Mouse (Mus musculus) bone marrow, adult 2 months (tissue): ENCODE measurements around the gene Arhgap30. TPM values are rescaled to one million over a fixed set of nuclear protein-coding genes. Genes with fewer than 3 reads are reported as not detected.

Source experiments
- H3K27ac ChIP-seq: fragments of 200-500 bp; 2 replicates; pipeline ENCODE4 v1.5.1; 2012; ENCODE audit warnings: low read depth, mild to moderate bottlenecking, control low read depth, inconsistent platforms, low read length; ENCODE audit not compliant: control insufficient read depth, poor library complexity, insufficient read depth
- H3K4me1 ChIP-seq: fragments of 200-500 bp; 2 replicates; pipeline ENCODE4 v1.6.1; 2011; ENCODE audit warnings: low read length; ENCODE audit not compliant: control insufficient read depth, insufficient read depth
- H3K4me3 ChIP-seq: fragments of 200-500 bp; replicated peaks from 2 replicates; pipeline ENCODE3; 2011; ENCODE audit warnings: mild to moderate bottlenecking, low read depth, low read length, control low read depth; ENCODE audit not compliant: control insufficient read depth
- CTCF ChIP-seq: fragments of 200-500 bp; IDR thresholded peaks from 2 replicates; pipeline ENCODE4 v1.5.1; 2011; ENCODE audit warnings: low read length, control low read depth; ENCODE audit not compliant: control insufficient read depth, insufficient read depth
- POLR2A ChIP-seq: fragments of 200-500 bp; IDR thresholded peaks from 2 replicates; pipeline ENCODE4 v1.6.1; 2011; ENCODE audit warnings: low read depth, mild to moderate bottlenecking, control low read depth, low read length, borderline replicate concordance; ENCODE audit not compliant: control insufficient read depth
- WGBS: fragments of 180-500 bp; shearing (Covaris S2); methylation state at CpG from one replicate; pipeline ENCODE4 v1.1.7; 2018; 5-methylcytosine and 5-hydroxymethylcytosine counted together
- polyA plus RNA-seq: library from polyadenylated mRNA; stranded (reverse); fragments of >200 nt; gene quantifications from 2 replicates; pipeline ENCODE4 v1.2.4, GENCODE M21; 2011; ENCODE audit warnings: low replicate concordance; ENCODE audit not compliant: missing spikeins, insufficient read depth, insufficient read length

Gene Arhgap30
- polyA plus RNA-seq, 1 experiment = 72.9 TPM

DNA sequence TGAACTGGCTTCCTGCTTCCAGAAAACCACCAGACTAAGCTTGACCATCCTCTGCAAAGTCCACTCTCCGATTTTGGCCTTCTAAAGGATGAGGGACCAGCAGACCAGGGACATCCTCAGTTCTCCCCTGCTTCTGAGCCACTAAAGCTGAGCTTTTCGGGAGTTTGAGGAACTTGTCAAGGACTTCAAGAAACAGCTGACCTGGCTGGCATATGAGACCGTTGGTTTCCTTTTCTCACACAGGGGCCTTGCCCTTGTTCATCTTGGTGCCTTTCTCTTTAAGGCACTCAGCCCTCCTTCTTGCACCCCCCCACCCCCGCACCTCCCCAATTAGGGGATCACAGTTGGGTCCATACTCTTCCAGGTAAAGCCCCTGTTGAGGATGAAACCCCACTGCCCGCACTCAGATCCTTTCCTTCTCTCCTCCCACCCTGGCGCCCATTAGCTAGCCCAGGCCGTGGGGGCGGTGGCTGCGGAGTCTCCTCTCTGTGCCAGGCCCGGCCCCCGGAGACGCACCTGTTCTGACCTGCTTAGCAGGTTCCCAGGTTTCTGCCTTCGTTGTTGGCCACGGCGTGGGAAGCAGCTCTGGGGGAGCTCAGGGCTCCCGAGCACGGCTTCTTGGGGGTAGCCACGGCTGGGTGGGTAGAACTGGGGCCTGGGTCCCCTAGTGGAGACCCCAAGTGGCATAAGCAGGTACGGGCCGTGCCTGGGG is 18.8 kb upstream of the Arhgap30 start, which contains the start of gene Nectin4:
Gene Nectin4, plus strand, starts transcription at position 255 of the 712 bp plus-strand sequence.
- Histone ChIP-seq H3K27ac (no peak within 1 kb of the TSS; the same call in 1 of the 2 replicates), H3K4me3 (peak within 1 kb of the TSS; percentile 29), H3K4me1 (peaks cover 2% of the 10 kb centered on the region; the same call in 1 of the 2 replicates)
- TF ChIP-seq POLR2A (no peak), CTCF (no peak)
- 17% methylated on average over 20 of the region's 20 CpGs for WGBS

GRCm38 (mm10) chr1:171372880-171373279 is 15.9 kb upstream of the Arhgap30 start:
- TF ChIP-seq CTCF (no peak), POLR2A (no peak)
- WGBS = 74% methylated on average over 3 of the region's 3 CpGs
- H3K4me1 ChIP-seq = peaks cover 3% of the 10 kb centered on the region
- no peak overlapping the region for H3K27ac ChIP-seq
- H3K4me3 ChIP-seq = no peak overlapping the region

GRCm38 (mm10) chr1:171373946-171374345 is 14.8 kb upstream of the Arhgap30 start:
- Histone ChIP-seq H3K4me3 (no peak overlapping the region), H3K27ac (no peak overlapping the region), H3K4me1 (peaks cover 3% of the 10 kb centered on the region)
- TF ChIP-seq CTCF = no peak
- no peak for TF ChIP-seq POLR2A
- WGBS = 14% methylated on average over 4 of the region's 4 CpGs

DNA sequence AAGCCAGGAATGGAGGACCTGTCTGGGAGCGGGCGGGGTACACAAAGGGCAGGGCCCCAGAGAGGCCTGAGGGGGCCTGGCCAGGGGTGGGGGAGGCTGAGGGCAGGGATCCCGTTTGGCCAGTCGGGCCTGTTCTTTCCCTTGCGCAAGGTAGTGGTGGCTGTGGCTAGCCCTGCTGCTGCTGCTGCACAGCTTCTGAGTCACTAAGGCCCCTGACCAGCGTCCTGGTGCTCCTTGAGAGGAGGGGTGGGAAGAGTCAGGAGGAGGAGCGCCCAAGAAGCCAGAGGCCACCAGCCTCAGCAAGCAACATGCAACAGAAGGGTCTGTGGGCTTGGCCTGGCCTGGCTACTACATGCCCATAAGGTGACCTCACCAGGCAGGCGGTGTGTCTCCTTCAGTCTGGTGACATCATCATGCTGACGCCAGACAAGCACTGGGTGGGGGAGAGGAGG is 13.1 kb upstream of the Arhgap30 start:
- peaks cover 3% of the 10 kb centered on the region for H3K4me1 ChIP-seq
- WGBS = 41% methylated on average over 9 of the region's 9 CpGs
- TF ChIP-seq CTCF (no peak), POLR2A (no peak)

DNA sequence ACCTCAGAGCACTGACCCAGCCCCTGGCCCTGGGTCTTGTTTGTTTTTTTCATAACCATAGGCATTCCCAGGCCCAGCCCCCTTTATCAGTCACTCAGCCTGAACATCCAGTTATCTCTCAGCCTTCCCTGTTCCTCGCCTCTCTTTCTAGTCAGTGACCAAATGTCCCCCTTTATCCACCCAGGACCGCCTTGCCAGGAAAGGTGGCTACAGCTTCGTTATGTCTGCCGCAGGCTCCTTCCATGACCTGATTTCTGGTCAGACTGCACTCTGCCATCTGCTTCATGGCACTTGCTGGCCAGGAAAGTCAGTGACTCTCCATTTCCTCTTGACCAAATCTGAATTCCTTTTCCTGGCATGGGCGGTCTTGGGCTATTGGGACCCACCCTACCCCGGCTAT is 10.5 kb upstream of the Arhgap30 start:
- no peak for TF ChIP-seq CTCF
- TF ChIP-seq POLR2A = no peak
- H3K4me1 ChIP-seq = peaks cover 5% of the 10 kb centered on the region
- 79% methylated on average over 6 of the region's 6 CpGs for WGBS
- H3K4me3 ChIP-seq = no peak overlapping the region
- no peak overlapping the region for H3K27ac ChIP-seq

More for the DNA sequence above, 13.1 kb upstream of the Arhgap30 start:
- Histone ChIP-seq H3K27ac (no peak overlapping the region; the same call in 1 of the 2 replicates), H3K4me3 (no peak overlapping the region)

DNA sequence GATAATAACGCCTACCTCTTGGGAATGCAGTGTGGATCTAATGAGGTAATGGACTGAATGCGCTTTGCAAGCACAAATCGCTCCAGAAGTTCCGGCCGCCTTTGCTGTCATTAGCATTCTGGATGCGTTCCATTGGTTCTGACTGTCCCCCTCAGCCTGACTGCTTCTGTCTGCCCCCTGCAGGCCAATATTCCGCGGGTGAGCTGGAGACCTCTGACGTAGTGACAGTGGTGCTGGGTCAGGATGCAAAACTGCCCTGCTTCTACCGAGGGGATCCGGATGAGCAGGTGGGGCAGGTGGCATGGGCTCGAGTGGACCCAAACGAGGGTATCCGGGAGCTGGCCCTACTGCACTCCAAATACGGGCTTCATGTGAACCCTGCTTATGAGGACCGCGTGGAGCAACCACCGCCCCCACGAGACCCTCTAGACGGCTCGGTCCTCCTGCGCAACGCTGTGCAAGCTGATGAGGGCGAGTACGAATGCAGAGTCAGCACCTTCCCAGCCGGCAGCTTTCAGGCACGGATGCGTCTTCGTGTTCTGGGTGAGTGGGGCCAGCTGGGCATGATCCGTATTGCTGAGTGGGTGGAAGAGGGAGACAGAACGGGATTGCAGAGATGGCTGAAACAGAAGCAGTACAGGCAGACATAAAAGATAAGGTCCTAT is 8.7 kb upstream of the Arhgap30 start:
- peaks cover 5% of the 10 kb centered on the region for H3K4me1 ChIP-seq
- H3K27ac ChIP-seq = no peak overlapping the region
- WGBS = 21% methylated on average over 31 of the region's 31 CpGs
- H3K4me3 ChIP-seq = no peak overlapping the region
- no peak for TF ChIP-seq POLR2A
- TF ChIP-seq CTCF = peak; percentile 87

- H3K27ac ChIP-seq = no peak overlapping the region
- TF ChIP-seq CTCF (no peak), POLR2A (no peak)
- 71% methylated on average over 11 of the region's 11 CpGs for WGBS
- peaks cover 2% of the 10 kb centered on the region; the same call in 1 of the 2 replicates for H3K4me1 ChIP-seq
- no peak overlapping the region for H3K4me3 ChIP-seq
Measured at GRCm38 (mm10) chr1:171382096-171382620, 6.6 kb upstream of the Arhgap30 start.

DNA sequence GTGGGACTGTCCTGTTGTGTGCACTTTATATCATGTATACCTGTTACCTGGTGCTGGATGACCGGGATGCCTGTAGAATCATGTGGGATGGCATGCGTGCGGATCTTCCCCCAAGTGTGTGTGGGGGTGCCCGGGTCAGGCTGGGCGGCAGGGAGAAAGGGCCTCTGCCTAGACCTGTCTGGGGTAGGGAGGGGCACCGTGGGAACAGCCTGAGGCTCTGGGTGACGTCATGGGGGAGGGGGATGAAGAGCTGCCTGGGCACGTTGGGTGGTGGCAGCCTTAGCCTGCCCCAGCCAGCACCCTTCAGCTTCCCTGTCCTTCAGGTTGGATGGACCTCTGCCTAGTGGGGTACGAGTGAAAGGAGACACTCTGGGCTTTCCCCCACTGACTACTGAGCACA is 4.4 kb upstream of the Arhgap30 start:
- Histone ChIP-seq H3K27ac (no peak overlapping the region), H3K4me1 (peaks cover 2% of the 10 kb centered on the region; the same call in 1 of the 2 replicates), H3K4me3 (no peak overlapping the region)
- WGBS = 80% methylated on average over 9 of the region's 9 CpGs
- TF ChIP-seq CTCF = no peak
- no peak for TF ChIP-seq POLR2A

DNA sequence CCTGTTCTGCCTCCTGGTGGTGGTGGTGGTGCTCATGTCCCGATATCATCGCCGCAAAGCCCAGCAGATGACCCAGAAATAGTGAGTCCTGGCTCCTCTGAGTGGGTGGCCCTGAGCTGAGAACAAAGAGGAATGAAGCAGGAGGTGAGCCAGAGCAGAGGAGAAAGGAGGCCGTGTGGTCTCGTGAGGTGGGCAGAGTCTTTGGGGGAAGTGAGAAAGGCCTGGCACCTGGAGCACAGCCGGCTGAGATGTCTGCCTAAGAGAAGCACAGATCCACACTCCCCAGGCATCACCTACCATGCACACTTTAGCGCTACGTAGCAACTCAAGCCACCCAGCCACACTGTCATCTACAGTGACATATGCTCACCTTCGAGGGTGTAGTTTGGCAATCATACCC is 3.6 kb upstream of the Arhgap30 start:
- Histone ChIP-seq H3K4me3 (no peak overlapping the region), H3K27ac (no peak overlapping the region), H3K4me1 (peaks cover 2% of the 10 kb centered on the region; the same call in 1 of the 2 replicates)
- 76% methylated on average over 9 of the region's 9 CpGs for WGBS
- TF ChIP-seq POLR2A = no peak
- no peak for TF ChIP-seq CTCF
